Mouse (Mus musculus) left cerebral cortex, adult 18-20 months (tissue): ENCODE measurements at regions not wholly inside any gene's neighbourhood (a gene's known extent, or its start where the extent isn't known, plus 50 kb on each side); places are given as distances from the start of the nearest gene placed in this dataset.

Source experiments
- DNase-seq, 2 experiments: peaks; one replicate each; pipeline ENCODE4 v3.0.0; 2021 to 2022; ENCODE audit warnings: low spot score in 2 of 2, mixed read lengths in 1 of 2

DNA sequence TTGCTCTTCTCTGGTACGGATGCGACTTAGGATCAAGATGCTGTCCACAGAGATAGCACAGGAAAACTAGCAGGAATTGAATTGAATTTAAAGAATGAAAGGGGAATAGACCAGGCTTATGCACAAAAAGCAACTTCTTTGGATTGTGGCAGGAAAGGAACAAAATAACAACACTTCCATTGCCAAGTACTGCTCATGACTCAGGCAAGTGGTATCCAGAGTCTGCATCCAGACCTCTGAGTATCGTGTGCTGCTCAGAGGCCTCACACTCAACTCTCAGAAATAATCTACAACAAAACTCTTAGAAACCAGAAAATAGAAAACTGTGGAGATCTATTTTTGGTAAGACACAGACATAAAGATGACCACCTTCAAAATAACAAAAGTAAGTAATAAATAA, 176.1 kb upstream of the Egflam start:
- DNase-seq, result no peak

DNA sequence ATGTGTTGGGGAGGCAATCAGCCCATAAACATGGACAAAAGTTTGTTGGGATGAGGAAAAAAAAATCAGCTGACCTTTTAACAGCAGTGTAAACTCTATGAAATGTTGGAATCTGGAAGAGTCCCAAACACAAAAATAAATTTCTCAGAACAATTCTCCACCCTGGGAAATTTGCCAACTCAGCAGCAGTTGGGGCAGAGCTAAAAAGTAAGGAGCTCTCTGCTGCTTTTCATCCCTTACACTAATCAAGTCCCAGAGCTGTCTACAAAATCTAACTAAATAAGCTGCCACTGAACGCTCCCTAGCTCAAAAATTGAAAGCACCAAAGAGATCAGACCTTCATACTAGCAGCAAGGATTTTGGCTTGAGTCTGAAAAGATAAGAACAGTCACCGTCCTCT, 176.6 kb upstream of the Egflam start:
- DNase-seq, result no peak

DNA sequence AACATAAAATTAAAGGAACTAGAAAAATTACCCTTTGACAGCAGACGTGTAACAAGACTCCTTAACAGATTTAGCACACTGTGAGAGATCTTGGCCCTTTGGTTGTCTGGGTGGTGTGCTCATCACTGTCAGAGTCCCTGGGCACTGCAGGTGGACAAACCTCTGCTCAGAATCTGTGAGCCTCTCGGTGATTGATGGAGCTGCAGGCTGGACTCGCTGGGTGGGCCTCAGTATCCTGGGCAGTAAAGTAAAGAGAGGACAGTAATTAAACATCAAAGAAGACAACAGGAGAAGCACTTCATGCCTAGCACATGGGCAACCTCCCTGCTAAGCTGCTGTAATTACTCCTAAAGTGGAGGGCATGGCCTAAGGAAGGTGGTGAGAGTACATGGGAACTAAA, 180.2 kb upstream of the Egflam start:
- no peak for DNase-seq

DNA sequence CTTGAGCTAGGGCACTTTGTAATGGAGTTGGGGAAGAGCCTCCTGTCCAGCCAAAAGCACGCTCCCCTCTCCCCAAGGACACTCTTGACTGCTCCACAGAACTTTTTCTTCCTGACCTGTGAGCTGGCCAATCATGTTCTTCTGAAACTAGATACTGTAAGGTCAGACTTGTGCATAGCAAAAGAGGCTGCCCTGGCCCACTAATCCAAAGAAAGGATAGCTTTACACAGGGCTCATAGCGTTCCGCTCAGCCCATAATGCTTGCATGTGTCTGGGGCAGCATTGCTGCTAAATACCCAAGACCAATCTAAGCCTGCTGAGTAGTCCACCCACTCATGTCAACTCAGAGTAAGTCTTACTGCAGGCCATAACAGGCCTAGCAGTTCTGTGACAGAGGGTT, 189.0 kb upstream of the Egflam start:
- no peak for DNase-seq

DNA sequence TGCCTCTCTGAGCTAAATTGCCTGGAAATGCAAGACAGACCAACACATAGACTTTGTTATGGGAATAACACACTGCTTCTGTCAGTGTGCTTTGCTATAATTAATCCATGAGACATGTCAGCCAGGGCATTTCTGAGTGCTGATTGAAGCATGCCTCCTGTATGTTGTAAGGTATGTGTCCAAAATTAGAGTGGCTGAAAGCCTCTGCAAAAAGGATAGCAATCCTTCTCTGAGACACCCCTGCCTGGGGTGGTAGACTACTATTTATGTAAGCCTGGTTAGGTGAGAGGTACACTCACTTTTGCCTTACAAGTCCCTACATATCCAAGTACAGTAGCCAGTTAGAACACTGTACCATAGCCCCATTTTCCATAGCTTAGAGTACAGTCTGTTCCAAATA, 193.3 kb upstream of the Egflam start:
- DNase-seq, result no peak

DNA sequence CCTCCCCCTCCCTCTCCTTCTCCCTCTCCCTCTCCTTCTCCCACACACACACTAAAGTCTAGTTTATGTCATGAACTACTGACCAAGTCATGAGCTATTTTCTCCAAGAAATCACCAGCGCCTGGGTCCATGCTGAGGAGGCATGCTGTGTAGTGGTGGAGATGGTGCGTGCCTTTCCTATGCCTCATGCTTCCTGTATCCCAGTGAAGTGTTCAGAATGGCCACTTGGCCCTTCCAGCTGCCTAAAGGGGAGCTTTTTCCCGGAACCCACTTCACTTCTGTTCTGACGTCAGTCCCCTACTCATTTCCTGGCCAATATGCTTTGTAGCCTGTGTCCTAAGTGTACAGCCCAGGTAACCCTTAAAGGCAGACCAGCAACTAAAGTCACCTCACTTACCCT, 199.1 kb upstream of the Egflam start:
- no peak for DNase-seq

DNA sequence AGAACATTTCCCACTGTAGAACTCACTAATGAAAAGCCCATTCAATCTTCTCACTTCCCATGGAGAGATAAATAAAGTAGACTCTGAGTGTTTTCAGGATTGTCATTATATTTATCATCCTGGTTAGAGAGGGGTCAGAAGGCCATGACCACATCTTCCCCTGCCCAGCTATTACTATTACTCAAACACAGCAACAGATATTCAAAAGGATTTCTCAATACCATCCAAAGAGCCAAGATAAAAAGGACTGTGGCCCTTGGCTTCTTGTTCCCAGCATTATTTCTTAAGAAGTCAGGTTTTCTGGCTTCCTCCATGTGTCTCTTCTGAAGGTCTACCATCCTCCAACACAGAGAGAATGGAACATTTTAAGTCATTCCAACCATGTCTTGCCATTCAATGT, 199.6 kb upstream of the Egflam start:
- DNase-seq, result no peak

DNA sequence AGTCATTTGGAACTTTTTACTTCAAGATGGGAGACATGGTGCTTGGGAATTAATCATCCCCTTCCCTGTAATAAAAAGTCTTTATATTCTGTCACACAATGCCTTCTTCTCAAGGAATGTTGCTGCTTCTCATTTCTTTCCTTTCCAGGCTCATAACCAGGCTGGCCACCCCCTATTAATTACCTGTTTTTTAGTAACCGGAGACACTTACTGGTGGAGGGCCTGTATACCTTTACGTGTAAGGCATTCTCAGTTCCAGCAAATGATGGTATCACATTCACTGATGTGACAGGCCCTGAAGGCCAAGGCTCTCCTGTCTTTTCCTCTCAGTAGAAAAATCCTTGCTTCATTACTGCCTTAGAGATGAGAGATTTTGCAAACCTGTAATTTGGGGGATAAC, 203.3 kb upstream of the Egflam start:
- DNase-seq, result no peak

DNA sequence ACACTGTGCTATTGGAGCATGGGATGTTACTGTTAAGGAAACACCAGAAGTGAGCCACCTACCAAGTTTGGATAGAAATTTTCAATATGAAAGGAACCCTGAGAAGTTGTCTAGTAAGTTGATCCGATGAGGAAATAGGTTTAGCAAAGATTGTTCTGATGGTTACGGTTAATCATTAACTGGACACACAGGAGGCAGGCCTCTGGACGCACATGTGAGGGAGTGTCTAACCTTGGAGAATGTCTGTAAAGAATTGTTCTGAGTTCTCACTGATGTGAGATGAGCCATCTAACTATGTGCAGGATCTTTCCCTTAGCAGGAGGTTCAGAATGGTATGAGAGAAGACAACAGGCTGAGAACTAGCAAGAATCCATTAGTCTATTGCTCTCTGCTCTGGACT, 205.8 kb upstream of the Gdnf start:
- DNase-seq, result no peak

DNA sequence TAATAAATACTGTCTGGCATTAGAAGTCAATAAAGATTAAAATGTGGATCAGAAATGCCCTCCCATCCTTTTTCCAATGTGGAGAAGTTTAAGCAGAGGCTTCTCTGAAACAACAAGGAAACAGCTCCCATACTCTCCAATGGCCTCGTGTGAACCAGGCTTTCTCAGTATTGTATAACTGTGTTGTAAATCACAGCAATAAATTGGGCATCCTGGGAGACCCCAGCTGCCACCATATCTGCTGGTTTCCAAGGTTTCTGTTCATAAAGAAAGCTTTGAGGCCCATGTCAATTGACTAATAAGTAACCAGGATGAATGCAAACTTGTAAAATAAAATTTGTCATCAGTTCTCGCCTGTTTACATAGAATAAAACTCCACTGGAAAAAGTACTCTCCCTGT, 192.7 kb upstream of the Gdnf start:
- DNase-seq, result no peak

DNA sequence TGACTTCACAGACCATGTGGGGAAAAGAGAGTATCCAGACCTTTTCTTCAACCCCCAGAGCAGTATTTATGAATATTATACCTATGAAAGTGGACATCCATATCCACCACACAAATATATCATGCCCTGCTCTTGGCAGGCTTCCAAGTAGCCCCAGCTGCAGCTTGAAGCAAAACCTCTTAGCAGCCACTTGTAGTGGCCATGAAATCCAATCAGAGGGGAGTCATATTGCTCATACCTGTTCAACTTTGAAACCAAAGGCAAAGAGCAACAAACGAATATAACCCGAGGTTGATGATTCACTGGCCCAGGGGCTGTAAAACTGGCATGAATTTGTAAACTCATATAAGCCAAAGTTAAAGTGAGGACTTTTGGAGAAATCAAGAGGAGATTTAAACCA, 187.6 kb upstream of the Gdnf start:
- DNase-seq, result no peak

DNA sequence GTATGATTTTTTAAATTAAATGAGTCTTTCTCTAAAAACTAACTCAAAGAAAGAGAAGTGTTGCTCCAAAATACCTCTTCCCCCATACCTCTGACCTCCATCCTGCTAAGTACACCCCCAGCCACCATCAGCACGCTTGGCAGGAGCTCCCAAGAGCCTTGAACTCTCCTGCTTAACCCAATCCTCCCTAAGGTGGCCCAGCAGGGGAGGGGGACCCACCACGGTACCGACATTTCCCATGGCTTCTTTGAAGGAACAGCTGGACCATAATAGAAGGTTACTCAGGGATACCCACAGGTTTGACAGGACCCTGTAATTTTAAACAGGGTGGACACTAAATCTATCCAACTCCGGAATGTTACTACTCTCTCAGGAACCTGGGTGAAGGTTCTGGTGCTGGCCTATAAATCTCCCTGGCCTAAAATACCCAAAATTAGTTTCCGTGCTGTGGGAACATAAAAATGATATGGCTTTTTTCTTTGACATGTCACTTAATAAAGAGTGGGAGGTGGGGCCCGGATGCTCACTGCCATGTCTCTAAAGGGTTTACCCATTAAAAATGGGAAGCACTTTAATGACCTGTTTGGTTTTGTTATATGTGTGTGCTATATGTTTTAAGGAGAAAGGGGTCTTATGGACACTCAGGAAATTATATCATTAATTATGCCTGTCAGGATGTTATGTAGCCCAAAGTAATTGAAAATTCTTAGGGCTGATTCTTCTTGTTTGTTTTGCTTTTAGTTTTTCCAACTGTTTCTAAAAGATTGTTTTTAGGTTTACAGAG, 185.8 kb upstream of the Gdnf start:
- no peak for DNase-seq

DNA sequence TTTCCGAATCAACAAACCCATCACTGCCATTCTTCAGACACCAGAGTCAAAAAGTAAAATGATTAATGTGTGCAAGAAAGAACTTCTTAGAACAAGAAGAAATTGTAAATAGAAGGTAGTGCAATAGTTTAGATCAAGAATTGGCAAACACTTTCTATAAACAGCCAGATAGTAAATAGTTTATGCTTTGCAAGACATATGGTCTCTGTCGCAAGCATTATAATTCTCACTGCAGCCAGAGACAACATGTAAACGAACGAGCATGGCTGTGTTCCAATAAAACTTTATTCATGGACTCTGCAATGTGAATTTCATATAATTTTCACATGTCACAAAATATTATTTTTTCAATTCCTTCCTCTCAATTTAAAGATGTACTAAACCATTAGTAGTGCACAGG, 180.8 kb upstream of the Gdnf start:
- DNase-seq, result no peak

DNA sequence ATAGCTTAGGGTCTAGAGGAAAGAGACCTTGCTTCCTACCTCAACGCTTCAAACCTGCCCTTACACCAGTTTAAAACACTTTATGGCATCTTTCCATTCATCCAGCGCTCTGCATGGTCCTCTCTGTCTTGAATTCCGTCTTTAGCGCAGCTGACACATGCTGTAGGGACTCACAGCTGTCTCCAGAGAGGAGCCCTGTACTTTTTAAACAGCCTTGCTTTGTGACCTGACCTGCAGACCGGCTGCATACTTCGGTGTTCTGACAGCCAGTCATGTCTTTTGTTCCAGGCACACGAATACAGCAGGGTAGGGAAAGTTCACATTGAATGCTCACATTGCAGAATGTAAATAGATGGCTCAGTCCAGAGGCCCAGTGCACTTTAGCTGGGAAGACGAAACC, 175.4 kb upstream of the Gdnf start:
- no peak for DNase-seq

DNA sequence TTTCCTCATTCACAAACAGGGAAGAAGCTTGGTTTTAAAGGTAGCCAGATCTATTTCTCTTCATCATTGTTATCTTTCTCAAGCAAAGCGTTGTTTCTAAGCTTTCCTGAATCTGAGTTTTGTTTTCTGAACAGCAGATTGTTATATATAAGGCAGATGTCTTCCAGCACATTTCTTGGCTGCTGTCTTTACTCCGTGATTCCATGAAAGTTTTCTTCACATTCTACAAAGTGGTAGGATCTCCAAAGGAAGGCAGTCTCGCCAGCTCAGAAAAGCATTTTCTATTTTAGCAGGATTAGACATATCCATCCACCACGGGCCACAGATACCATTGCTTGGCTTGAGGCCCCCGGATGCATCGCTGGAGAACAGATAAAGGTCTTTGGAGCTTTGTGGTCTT, 171.2 kb upstream of the Gdnf start:
- no peak for DNase-seq

DNA sequence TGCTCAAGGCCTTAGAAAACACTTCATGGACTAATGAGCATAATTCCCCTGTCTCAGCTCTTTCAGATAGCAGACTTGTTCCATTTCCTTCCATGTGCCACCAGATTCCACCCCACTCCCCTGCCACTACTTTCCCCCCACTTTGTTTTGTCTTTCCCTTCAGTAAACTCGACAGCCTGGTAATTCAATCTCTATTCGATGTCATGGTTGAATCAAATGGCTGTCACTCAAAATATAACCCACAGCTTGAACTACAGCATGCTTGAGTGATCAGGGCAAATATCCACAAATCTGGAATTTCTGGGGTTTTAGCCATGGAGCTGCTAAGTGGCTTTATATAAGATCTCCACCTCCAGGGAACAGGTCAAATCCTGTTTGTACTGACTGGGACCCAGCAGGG, 168.6 kb upstream of the Gdnf start:
- no peak for DNase-seq

DNA sequence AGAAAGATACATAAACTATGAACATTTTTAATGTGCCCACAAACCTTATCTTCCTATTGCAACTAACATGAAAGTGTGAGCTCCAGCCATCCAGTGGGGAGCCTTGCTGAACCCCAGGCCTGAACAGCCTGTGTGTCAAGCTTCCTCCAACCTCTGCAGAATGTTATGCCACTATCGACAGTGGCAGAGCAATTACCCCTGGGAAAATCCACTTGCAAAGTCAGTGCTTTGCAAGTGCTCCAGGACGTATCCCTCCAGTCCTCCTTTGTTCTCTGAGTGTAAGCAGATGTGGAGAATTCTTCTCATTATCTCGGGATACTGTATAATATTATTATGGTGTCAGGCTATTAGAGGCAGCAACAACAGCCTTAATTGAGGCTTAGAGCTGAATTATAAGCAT, 159.9 kb upstream of the Gdnf start:
- DNase-seq, result no peak

DNA sequence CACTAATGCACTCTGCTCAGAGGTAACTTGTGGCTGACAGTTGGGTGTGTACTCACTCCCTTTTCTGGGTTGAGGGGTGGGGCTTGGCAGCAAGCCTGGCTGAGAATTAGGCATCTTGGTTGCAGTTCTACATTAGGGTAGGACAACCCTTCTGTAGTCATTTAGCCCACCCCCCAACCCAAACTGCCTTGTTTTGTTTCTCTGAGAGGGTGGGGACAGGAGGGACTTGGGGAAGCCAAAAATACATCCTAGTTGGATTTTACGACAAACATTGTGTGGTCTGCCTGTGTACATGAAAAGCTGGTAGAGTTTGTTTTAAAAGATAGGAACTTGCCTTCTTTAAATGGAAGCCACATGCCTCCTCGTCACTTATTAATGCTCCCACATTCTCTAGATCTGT, 146.8 kb upstream of the Gdnf start:
- DNase-seq, result no peak

DNA sequence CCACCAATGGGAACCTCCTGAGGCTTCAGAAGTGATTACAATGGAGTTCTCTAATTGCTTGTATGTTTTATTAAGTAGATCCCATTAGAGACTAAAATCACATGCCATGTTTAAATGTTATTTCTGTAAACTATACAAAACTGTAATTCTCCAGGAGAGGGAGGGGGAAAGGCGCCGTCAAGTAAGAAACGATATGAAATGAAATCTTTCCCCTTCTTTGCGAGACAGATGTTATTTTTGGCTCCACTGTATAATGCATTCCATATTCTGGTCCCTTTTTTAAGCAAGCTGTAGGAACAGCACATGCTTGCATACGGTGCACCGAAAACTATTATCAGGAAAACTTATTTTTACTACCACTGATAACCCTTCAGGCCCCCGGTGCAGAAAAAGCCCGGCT, 141.0 kb upstream of the Gdnf start:
- no peak for DNase-seq

DNA sequence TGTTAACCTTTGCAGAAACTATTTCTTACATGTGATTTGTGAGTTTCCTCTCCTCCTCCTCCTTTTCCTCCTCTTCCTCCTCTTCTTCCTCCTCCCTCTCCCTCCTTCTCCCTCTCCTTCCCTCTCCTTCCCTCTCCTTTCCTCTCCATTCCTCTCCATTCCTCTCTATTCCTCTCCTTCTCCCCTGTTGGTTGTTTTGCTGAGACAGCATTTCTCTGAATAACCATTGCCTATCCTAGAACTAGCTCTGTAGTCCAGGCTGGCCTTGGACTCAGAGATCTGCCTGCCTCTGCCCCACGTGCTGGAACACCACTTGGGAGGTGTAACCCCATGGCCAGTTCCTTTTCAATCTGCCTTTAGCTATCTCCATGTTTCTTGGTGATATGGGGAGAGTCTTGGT, 133.7 kb upstream of the Gdnf start:
- no peak for DNase-seq

DNA sequence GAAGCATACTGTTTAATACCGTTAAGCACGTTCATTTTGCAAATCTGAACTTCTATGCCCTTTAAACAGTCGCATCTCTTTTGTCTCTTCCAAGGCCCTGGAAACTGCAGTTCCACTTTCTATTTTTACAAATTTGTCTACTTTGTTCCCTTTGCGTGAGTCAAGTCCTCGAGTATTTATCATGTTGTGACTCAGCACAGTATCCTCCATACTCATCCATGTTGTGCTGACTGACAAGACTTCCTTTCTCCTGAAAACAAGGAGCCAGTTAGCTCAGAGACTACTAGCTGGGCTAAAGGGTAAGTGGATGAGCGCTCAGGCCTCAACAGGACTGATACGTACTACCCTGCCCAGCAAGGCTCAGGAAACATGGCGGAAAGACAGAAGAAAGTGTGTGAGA, 131.9 kb upstream of the Gdnf start:
- DNase-seq, result no peak

DNA sequence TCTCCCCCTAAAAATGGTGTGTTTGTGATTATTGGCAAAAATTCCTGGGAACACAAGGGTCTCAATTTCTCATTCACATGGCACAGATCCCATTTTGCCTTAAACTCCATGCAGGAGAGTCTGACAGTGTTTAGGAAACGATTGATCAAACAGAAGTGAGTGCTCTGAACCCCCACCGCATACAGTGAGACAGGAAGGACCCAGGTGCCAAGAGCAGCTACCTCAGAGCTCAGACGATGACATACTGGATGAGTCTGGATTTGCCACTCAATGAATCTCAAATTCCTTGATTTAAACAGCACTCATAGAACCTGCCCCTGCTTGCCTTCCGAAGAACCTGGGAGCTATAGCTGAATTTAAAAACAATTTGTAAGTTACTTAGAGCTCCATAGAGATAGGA, 129.6 kb upstream of the Gdnf start:
- DNase-seq, result no peak

DNA sequence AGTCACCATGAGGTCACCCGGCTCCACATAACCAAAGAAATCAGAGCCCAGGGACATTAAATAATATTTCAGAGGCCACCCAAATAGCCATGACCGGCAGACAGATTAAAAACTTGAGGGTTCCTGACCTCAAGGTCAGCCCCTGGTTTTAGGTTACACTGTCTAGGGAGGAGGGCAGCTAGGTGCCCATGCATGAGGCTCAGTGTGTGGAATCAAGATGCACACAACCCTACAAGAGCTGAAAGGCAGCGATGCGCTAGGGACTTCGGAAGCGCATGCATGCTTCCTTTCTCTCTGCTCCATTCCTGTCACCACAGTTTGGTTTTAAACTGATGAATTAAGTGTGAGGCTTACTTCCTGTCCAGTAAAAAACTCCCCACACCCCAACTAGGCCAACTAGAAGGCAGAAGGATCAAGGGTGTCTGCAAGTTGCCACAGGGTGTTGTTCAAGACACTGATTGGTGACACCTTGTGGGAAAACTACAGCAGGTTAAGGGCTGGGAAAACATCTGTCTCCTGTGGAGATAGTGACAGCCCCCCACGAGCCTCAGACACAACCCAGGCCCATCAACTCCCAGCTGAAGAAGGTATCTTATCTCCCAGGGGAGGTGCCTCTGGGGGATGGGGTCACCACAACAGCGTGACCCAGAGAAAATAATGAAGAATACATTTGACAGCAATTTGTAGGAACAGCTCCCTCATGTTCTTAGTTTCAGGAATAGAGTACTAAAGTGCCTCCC, 127.2 kb upstream of the Gdnf start:
- DNase-seq, result no peak
